Mouse (Mus musculus): ENCODE data around the gene Gtpbp2.

GRCm38 (mm10) chr17:46118423-46118850 is 42.4 kb upstream of the Gtpbp2 start:
- no peak for TF ChIP-seq POLR2A (IDR thresholded peaks at IDR 0.05; ENCODE audit: insufficient read length, low read depth)
- no peak for TF ChIP-seq MAX (IDR thresholded peaks at IDR 0.05; ENCODE audit: low read depth)
- TF ChIP-seq MYOG (IDR thresholded peaks at IDR 0.05; ENCODE audit: control insufficient read depth in 1 of 3, insufficient read depth in 1 of 3, insufficient read length in 2 of 3, low read depth in 2 of 3), result no peak
- TF ChIP-seq TCF12 (IDR thresholded peaks at IDR 0.05; ENCODE audit: insufficient read depth, poor library complexity, severe bottlenecking), result no peak
- no peak for TF ChIP-seq POLR2AphosphoS2 (IDR thresholded peaks at IDR 0.05; ENCODE audit: insufficient read length, low read depth)
- TF ChIP-seq CEBPB (IDR thresholded peaks at IDR 0.05; ENCODE audit: insufficient read depth, poor library complexity, severe bottlenecking), result no peak
- no peak for TF ChIP-seq E2F4 (IDR thresholded peaks at IDR 0.05; ENCODE audit: insufficient read depth)
- TF ChIP-seq USF1 (IDR thresholded peaks at IDR 0.05; ENCODE audit: low read depth), result no peak

Measured in myocyte (in vitro differentiated cells).